Mouse (Mus musculus) thymus, postnatal 14 days (tissue): ENCODE measurements around the gene Prr7.
"Not testable (repeated sequence)": the region's sequence is repeated elsewhere in the genome, so short reads cannot be mapped to it uniquely, and the experiment has no call there.

Source experiments
- DNase-seq: peaks from one replicate; pipeline ENCODE4 v3.0.0; 2021

Prr7 gene

DNA sequence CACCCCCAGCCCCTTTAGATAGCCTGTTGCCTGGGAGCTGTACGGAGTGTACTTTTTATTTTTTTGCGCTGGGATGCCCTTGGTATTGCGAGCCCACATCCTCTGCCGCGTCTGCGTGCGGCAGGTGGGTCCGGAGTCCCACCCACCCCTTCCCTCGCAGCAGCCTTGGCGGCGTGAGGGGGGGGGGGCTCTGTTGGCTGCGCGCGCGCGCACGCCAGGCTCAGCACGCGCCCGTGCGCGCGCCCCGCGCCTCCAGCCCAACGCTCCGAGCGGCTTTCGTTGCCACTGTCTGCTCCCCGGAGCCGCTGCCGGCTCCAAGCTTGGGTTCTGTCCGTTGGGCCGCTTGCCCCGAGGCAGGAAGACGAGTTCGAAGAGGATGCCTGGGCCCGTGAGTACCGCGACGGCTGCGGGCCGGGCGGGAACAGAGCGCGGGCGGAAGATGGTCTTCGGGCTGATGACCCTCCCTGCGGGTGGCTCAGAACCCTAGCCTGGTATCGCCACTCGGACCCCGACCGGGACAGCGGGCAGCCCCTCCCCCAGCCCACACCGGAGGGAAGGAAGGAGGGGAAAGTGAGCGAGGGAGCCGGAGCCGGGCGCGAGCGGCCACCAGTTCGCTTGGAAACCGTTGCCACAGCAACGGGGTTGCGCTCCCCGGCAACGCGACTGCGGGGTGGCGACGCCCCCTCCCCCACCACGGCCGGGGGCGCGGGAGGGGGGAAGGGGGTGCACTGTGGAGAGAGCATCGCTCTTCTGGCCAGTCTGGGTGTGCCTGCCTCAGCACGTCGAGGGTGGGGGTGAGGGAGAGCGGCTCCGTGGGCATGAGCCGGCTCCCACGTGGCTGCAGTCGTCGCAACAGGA lies at the start of gene Prr7:
TSS of gene Prr7 (plus strand) at position 241 of the 858 bp plus-strand sequence.
- peak; percentile 78 for DNase-seq

DNA sequence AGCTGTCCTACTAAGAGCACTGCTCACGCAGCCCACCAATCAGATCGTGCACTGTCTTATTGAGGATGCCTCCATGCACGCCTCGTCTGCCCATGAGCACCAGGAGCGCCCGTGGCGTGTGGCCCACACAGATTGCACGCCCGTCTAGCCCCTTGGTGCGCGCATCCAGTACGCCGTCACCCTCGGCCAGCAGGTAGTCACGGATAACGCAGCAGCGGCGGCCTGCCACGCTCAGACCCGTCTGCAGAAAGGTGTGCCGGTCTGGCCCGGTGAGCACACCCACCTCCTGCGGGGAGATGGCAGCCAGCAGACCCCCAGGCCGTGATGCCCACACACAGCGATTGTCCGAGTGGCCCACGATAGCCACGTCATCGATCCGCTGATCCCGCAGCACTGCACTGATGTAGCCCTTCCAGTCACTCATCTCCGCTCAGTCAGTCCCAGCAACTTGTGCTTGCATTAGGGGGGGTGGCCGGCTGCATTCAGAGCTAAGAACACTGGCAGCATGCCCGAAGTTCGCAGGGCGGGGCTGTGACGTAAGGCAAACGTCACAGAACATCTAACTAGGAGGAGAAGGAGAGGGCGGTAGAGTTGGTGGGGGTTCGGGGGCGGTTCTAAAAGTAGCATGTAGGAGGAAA lies 49.2 kb upstream of the Prr7 start, which contains the start of gene Pfn3:
TSS of gene Pfn3 (minus strand) at position 490 of the 638 bp plus-strand sequence.
- DNase-seq, result no peak

DNA sequence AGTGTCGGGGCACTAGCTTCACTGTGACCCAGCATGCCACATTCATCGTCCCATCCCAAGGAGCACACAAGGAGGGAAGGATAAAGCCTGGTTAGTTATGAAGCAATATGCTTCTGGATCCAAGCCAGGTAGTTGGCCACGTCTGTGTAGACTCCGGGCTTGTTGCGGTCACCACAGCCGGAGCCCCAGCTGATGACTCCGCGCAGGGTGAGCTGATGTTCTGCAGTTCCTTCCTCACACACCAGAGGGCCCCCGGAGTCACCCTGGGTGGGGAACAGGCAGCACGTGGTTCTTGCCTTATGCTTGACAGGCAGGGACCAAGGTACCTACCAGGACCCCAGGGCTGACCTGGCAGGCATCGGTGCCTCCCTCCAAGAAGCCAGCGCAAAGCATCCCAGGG lies 46.1 kb upstream of the Prr7 start:
- peak; percentile 93 for DNase-seq

GRCm38 (mm10) chr13:55419142-55419541 lies 44.9 kb upstream of the Prr7 start:
- no peak for DNase-seq

GRCm38 (mm10) chr13:55420018-55420932 lies 43.8 kb upstream of the Prr7 start:
- peak; percentile 45 for DNase-seq

- peak; percentile 90 for DNase-seq
These were observed 42.9 kb upstream of the Prr7 start for GRCm38 (mm10) chr13:55420933-55421800.

GRCm38 (mm10) chr13:55426613-55427012 lies 37.5 kb upstream of the Prr7 start, which contains the start of gene F12:
F12 (minus strand) TSS chr13:55426793.
- DNase-seq, result no peak

GRCm38 (mm10) chr13:55429226-55429888 lies 34.7 kb upstream of the Prr7 start:
- DNase-seq, result no peak

- no peak for DNase-seq
These were observed 33.5 kb upstream of the Prr7 start for GRCm38 (mm10) chr13:55430566-55430965.

DNA sequence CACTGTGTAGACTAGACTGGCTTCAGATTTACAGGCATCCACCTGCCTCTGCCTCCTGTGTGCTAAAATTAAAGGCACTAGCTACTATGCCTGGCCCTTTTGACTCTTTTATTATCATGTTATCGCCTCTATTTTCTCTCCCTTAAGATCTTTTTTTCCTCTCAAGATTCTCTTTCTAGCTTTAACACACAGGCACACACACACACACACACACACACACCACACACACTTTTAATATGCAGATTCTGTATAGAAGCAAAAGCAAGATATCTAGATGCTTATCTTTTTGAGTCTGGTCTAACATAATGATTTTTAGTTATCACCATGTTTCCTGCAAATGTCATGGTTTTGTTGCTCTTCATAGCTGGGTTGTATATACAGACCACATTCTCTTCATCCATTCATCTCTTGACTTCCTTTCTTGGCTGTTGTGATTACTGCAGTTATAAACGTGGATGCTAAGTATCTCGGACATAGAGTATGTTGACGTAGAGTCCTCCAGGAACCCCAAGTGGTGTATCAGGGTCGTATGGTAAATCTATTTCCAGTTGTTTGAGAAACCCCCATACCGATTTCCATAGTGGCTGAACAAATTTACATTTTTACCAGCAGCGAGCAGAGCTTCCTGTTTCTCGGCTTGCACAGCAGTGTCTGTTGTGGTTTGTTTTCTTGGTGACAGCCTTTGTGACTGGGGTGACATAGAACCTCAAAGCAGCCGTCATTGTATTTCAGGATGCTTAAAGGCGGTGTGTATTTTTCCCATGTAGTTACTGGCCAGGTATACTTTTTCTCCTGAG lies 32.0 kb upstream of the Prr7 start:
- peak; percentile 71 for DNase-seq

DNA sequence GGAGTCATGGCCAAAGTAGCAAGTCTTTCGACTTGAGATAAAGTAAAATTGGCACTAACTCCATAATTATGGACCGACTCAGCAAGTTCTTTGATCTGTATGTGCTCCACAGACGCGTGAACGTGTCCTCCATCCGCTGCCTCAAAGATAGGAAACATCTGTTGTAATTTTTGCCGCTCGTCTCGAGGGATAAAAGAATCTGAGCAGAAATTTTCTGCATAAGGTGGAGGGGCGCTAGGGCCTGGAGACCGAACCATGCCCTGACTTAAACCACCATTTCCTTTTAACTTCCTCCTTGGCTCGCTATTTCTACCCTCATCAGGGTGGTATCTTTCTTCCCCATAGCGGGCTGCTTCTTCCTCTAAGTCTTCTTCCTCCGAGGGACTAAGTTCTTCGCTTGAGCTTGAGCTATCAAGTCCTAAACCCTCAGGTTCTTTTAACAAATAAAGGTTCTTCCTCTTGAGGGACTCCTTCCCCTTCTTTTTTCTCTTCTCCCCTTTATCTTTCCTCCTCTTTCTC lies 26.9 kb upstream of the Prr7 start:
- DNase-seq, result not testable (repeated sequence)

GRCm38 (mm10) chr13:55443799-55444285 lies 20.2 kb upstream of the Prr7 start:
- no peak for DNase-seq

DNA sequence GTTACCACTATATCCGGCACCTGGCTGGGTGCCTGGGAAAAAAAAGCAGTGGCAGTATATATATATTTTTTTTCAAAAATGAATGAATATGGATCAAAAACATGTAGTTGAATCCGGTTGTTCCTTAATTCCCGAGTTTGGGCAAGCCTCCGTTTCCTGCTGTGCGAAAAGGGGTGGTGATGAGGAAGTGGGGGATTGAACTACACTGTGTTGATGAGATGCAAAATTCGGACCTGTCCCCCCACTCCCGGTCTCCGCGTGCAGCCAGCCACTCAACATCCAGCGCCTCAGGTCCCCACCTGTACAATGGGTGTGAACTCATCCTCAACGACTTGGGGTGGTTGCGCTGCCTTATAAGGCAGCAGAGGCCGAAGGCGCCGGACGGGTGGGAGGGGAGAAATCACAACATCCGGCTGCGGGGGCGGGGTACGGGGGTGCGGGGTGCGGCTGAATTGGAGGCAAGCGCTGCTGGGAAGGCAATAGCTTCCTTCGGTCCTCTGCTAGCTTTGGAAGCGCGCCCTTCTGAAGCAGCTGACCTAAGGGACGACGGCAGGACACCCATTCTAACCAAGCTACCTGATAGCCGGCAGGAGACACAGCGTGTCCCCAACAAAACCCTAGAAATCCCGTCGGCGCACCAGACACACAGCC lies 19.7 kb upstream of the Prr7 start:
- DNase-seq, result peak; percentile 91

- peak; percentile 99 for DNase-seq
These were observed 19.1 kb upstream of the Prr7 start, which contains the start of gene Grk6 for GRCm38 (mm10) chr13:55444937-55445315. Grk6 (plus strand) TSS chr13:55445072.

GRCm38 (mm10) chr13:55445361-55446091 lies 18.5 kb upstream of the Prr7 start:
- DNase-seq, result peak; percentile 69

- DNase-seq, result peak; percentile 38
These were observed 17.5 kb upstream of the Prr7 start for GRCm38 (mm10) chr13:55446483-55447105.

- DNase-seq, result peak; percentile 81
These were observed 16.5 kb upstream of the Prr7 start for GRCm38 (mm10) chr13:55447543-55447943.

DNA sequence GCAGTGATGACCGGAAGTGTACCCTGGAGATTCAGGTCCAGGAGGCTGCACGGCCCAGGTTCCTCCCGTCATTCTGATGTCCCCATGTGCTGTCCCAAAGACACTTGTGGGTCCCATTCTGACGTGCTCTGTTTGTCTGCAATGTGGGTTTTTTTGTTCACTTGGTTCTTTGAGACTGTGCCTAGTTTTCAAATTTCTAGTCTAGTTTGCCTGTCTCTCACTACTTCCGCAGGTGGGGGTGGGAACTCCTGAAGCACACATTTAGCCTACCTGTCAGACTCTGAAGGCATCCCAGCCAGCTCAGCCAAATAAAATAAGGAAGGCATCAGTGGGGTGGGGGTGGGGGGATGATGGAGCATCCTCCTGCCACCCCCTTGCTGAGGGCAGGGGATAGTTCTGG lies 15.9 kb upstream of the Prr7 start:
- no peak for DNase-seq
